Mouse (Mus musculus): ENCODE data around the gene Hat1.

Gene Hat1

DNA sequence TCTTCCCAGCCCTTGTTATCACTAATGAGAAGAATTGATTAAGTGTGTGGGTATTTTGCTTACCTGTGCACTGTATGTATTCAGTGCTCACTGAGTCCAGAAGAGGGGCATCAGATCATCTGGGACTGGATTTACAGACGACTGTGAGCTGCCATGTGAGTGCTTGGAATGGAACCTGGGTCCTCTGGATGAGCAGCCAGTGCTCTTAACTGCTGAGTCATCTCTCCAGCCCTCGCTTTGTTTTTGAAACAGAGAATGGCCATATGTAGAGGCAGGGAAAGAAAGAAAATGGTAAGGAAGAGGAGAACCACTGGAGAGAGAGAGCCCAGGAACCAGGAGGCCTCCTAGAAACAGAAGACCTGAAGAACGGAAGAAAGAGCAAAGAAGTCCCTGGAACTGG lies 73.8 kb downstream of the Hat1 start:
- DNase-seq (ENCODE audit: low read depth, low spot score) = no peak

DNA sequence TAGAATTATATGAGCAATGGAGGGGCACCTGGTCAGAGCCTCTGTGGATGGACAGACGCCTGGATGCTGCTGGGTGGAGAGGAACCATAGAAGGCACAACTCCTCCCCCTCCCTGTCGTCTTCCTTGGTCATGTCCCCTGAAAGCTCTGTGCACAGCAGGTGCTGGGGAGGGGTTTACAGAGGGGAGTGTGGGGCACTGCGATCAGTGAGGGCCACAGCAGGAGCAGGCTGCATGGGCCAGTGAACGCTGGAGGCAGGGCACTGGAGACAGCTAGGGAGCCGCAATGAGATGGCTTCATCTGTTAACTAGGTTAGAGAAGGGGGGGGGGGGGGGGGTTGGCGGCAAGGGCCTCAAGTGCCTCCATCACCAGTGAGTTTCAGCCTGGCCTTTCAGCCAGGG lies 77.3 kb downstream of the Hat1 start:
- no peak for DNase-seq (ENCODE audit: low read depth, low spot score)

DNA sequence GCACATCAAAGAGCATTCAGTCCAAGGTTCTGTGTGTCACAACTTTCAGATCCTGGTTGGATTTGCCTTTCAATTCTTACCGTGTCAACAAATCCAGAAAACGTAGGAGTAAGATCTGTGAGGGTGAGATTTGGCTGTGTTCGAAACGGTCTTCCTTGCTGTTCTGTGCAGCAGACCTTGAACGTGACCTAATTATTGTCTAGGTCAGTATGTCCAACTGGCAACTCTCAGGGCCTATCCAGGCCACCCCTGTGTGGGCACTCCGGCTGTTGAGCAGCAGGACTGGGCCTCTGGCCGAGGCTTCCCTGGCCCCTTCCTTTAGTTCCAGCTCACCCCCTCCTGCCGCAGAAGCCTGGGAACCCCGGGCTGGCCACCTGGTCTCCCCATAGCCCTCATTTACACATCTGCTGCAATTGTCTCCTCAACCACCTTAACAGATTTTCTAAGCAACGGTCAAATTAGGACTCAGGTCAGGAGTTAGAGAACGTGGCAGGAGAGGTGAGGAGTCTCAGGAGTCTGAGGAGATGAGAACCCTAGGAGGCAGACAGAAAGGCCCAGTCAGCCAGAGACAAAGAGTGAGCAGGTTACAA lies 78.2 kb downstream of the Hat1 start:
- no peak for DNase-seq (ENCODE audit: low read depth, low spot score)

DNA sequence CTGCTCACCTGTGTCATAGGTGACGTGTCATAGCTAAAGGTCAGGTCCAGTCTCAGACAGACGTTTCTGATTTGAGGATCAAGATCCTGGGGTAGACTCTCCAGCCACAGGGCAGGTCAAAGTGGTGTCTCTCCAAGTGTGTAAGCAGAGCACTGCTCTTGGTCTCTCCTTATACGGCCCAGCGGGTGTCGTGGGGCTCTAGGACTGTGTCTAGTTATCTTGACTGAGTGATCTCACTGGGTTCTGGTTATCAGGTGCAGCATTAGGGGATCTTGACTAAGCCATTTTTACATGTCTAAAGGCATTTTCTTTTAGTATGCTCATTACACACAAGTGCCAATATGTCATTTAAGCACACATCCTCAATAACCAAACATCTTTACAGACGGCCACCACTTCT lies 82.3 kb downstream of the Hat1 start:
- no peak for DNase-seq (ENCODE audit: low read depth, low spot score)

DNA sequence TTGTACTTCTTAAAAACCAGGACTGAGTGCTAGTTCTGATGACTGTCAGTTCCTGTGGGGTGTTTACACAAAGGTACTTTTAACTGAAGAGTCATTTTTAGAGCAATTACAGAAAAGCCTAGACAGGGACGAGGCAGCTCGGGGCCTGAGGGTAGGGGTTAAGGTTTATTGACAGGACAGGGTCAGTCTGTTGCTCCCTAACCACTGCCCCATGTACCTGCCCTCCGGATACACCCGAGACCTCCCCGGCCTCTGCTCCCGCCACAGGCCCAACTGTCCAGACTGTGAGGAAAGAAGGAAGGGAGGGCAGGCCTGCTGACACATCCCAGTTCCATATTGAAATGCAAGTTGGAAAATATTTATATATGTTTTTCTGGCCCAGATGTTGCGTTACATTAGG lies 85.1 kb downstream of the Hat1 start:
- DNase-seq (ENCODE audit: low read depth, low spot score) = no peak

DNA sequence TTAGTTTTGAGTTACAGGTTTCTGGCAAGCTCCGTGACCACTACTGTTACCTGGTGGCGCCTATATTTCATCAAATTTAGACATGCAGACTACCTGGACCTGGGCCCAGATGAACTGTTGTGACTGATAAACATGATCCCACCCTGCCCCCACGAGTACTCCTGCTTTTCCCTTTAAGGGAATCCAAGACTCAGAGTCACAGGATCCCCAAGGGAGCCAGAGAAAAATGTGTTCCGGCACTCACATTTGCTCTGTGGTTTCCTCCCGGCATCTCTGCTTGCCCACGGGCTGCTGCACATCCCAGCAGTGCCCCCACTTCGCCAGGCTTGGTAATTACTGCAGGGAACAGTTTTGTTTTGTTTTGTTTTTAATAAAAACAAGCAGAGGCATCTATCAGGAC lies 85.6 kb downstream of the Hat1 start:
- DNase-seq (ENCODE audit: low read depth, low spot score) = no peak

DNA sequence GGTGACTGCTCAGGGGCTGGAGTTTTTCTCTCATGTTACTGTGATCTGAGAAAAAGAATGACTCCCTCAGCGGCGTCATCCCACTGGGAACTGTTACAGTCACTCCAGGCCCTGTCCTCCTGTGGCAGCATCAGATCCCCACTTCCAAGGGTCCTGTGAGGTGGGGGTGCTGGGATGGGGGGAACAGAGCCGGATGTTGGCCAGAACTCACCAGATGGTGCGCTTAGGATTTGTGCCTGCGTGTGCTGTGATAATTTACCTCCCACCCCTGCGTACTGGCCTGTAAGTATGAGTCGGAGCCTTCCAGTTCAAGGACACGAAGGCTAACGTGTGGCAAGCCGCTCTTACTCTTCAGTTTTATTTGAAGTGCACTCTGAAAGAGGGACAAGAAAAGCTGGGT lies 86.6 kb downstream of the Hat1 start:
- DNase-seq (ENCODE audit: low read depth, low spot score) = no peak

DNA sequence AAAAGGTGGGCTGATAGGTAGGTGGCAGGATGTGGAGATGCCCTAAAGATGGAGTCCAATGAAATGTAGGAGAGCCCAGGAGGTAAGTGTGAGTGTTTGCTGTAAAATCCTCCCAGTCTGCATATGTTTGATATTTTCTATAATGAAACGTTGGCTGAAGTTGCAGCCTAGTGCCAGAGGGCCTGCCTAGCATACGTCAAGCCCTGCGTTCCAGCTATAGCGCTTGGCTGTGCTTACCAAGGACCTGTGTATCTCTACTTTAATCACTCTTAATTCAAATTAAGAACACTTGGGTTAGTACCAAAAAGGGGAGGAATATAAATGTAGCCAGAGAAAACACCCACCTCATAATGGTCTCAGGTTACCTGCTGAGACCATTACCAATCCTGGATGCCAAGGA lies 87.0 kb downstream of the Hat1 start:
- no peak for DNase-seq (ENCODE audit: low read depth, low spot score)

DNA sequence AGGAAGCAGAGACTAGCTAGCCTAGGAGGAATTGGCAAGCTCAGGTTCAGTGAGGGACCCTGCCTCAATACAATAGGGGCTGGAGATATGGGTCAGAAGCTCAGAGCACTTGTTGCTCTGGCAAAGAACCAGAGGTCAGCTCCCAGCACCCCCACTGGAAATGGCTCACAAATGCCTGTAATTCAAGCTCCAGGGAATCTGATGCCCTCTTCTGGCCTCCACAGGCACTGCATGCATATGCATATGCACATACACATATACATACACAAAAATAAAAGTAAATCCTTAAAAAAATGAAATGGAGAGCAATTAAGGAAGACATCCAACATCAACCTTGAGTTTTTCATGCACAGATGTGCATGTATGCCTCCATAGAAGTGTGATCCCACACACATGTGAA lies 89.0 kb downstream of the Hat1 start:
- peak; percentile 4 for DNase-seq (ENCODE audit: low read depth, low spot score)

DNA sequence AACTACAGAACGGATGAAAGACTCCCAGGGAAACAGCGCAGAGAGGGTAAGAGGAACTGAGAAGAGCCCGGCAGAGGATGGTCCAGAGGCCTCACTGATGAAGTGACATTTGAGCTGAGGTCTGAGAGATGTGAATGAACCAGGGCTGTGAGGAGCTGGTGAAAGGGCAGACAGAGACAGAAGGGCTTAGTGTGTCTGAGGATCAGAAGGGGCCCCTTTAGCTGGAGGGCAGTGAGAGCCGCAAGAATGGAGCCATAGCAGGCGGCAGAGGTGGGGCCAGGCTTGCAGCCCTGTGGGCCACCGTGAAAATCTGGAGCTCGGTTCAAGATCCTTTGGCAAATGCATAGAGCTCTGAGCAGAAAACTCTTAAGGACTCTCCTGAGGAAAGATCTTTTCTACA lies 91.2 kb downstream of the Hat1 start:
- DNase-seq (ENCODE audit: low read depth, low spot score) = no peak

DNA sequence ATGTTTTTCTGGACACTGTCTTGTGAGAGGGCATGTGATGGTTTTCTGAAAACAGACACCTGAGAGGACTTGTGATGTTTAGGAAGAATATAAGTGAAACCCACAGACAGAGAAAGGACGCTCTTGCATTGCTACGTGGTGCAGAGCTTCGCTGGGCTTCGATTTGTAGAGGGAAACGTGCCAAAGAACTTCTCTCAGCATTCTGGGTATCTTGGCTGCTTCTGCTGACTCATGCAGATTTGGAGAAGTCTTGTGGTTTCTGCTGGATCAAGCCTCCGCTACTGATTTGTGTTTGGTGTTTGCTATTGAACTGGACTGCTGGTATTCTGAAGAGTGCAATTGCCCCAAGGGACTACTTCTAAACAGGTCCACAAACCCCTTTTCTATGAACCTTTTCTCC lies 93.1 kb downstream of the Hat1 start:
- no peak for DNase-seq (ENCODE audit: low read depth, low spot score)

DNA sequence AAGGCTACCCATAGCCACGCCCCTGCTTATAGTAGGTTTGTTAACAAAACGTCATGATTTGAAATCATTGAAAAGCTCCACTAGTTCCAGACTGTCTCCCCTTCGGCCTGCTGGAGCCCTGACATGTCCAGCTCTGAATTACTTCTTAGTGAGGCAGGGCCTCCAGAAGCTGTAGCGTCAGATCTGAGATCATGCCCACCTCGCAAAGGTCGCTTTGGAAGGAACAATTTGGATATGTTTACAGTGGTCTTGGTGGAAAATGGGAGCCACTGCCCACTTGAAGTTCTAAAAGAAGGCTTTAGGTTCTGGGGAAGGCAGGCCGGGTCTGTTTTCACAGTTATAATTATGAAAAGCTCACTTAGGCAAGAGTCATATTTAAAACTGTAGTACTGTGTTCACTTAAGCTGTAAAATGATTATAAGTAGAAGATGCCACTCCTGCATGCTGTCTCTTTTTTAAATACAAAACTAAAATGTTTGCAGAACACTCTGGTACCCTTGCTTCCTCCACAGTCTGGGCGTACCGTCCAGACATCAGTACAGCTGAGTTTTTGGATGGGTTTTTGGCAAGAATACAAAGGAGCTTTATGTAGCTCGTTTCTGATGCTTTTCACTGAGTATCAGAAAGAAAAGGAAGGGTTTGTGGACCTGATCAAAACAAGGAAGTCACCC lies 94.4 kb downstream of the Hat1 start:
- DNase-seq (ENCODE audit: low read depth, low spot score) = no peak

DNA sequence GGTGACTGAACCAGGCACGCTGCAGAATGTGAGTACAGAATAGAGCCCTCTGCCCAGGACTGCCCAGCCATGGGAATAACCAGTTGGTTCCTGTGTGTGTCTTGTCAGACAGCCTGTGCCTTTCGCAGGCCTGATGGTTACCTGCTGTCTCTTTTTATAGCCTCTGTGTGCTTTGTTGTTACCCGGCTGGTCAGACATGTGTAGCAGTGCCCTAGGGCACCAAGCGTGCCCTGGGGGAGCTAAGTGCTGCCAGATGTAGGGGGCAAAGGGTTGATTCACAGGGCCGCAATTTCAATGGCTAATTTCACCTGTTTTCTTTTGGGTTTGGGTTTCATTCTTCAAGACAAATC lies 94.9 kb downstream of the Hat1 start:
- DNase-seq (ENCODE audit: low read depth, low spot score) = no peak
